Mouse (Mus musculus) neural tube, embryonic 10.5 days (tissue): Measurements from ENCODE around the gene Fbxw10.

Source experiments
- DNase-seq: peaks from one replicate; pipeline ENCODE4 v3.0.0-alpha.2; 2017; ENCODE audit warnings: low spot score; ENCODE audit errors: extremely low spot score

Fbxw10 gene

GRCm38 (mm10) chr11:62831906-62832305 lies 15.0 kb upstream of the Fbxw10 start:
- no peak for DNase-seq

- no peak for DNase-seq
These were observed 2.3 kb upstream of the Fbxw10 start for GRCm38 (mm10) chr11:62844562-62844961.

DNA sequence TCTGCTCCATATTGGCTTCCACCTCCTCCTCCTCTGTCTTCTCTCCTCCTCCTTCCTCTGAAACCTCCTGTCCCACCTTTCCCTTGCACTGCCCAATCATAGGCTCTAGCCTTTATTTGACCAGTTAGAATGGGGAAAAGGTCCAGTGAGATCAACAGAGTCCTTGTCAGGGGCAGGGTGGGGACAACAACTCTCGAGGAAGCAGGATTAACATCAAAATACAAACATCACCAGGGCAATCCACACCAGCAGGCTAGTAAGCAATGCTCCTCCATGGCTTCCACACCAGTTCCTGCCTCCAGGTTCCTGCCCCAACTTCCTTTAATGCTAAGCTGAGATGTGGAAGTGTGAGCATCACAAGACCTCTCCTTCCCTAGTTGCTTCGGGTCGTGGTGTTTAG lies 1.1 kb upstream of the Fbxw10 start:
- no peak for DNase-seq

DNA sequence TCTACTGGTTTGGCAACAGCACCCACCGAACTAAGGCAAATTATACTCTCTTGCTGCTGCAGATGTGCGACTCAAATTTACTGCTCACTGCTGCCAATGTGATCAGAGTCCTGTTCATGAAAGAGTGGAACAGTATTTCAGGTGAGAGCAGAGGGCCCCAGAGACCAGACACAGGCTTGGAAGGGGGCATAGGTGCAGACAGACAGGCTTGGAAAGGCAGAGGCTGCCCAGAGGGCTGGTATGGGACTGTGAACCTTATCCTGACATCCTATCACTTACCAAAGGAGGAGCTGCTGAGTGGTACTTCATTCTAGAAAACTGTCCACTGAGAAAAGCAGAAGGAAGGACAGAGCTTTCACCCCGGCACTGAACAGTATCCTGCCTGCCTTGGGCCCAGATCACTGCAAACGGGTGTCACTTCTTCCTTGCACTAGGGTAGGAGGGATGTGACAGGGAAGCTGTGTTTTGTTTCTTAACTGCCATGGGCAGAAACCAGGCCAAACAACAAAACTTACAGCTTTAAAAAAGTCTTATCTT lies 854 bp downstream of the Fbxw10 start:
- DNase-seq, result no peak

DNA sequence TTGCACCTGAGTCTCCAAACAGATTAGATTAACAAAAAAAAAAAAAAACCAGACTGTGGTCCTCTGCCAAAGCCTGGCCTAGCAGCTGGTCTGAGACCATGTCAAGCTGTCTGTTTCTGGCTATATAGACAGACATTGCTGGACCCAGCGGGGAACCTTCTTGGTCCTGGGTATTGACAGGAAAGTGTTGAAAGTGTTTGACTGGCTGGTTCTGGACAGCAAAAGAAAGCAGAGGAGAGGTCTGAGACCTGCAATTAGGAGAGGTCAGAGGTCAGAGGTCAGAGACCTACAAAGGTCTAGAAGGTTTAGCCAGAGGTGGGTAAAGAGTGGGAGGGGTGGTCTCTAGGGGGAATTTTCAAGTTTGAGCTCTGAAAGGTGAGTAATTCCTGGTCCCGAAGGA lies 1.4 kb downstream of the Fbxw10 start:
- peak; percentile 21 for DNase-seq

DNA sequence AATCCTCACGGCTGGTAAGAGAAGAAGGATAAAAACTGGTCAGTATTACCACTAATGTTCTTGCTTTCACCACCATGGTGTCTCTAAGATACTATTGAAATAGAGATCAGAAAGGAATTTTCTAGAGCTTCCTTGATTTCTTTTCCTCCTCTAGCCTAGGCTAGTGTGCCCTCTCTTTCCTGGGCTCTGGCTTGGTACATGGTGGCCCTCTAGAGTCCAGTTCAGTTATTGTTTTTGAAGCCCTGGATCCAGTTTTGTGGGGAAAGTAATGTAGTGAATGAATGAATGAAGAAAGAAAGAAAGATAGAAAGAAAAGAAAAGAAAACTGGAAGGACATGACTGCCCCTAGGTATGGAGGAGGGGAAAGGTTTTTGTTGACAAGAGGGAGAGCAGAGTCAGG lies 4.3 kb downstream of the Fbxw10 start:
- DNase-seq, result no peak

GRCm38 (mm10) chr11:62853334-62853733 lies 6.5 kb downstream of the Fbxw10 start:
- DNase-seq, result no peak

DNA sequence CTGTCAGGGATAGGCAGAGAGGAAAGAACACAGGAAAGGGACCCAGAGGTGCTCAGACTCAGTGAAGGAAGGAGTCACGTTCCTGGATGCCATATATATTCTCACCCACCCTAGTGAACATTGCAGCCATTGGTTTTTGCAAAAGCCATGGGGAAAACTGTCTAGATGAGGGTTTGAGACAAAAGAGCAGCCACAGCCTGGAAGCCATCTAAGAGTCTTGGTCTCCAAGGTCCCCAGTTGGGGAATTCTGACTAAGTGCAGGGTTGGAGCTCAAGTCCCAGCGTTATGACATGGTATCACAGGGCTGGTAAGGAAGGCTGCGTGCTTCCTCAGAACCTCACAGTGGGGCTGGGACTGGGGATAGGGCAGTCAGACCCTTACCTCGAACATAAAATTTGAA lies 18.7 kb downstream of the Fbxw10 start:
- DNase-seq, result no peak

DNA sequence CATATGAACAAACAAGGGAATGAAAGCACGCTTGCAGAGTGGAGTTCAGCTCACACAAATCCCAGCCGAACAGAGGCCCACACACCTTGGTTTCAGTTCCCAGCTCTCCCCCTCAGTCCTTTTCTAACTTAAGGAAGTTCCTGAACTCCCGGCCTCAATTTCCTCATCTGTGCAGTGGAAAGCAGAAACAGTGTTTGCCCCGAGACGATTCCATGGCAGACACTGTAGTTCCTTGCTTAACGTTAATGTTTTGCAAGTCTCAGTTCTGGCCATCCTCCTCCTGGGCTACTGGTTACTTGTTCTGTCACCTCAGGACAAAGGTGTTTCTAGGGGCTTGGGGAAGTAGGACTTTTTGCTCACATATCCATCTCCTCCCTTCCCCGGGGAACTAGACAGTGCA lies 19.8 kb downstream of the Fbxw10 start:
- no peak for DNase-seq

DNA sequence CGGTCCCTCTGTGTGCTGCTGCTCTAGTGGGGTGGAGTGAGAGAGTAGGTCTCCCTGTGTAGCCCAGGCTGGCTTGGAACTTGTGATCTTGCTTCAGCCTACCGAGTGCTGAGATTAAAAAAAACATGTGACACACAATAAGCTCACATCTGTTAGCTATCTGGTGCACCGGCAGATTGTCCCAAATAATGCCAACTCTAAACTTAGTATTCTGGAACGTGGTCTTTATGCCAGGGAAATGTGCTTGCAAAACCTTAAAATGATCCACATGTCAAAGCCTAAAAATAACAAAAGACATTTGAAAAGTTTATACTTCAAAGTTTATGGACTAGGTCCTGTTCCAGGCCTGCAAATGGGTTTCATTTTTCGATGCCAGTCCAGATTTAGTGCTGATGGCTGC lies 22.3 kb downstream of the Fbxw10 start:
- no peak for DNase-seq

DNA sequence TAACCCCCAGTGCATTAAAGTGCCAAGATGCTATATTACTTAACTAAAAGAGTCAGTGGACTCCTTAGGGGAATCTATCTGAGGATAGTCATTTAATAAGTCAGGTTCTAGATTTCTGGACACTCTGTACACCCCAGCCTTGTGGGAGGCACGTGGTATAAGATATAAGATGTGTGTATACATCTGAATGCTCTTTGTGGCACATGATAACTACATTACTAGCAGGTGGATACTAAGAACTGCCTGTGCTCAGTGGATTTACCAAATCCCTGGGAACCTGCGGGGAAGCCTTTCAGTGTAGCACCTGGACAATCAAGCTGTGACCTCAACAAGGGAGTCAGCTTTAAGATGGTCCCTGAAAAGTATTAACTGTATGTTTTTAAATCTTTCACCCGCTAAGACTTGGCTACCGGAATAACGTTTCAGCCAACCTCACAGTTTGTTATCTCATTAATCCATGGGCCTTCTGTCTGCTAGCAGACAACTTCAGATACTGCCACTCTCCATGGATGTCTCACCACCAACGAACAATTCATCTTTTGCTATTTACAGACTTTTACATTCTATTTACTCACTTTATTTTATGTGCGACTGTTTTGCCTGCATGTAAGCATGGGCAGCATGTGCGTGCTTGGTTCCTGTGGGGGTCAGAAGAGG lies 23.0 kb downstream of the Fbxw10 start:
- no peak for DNase-seq

DNA sequence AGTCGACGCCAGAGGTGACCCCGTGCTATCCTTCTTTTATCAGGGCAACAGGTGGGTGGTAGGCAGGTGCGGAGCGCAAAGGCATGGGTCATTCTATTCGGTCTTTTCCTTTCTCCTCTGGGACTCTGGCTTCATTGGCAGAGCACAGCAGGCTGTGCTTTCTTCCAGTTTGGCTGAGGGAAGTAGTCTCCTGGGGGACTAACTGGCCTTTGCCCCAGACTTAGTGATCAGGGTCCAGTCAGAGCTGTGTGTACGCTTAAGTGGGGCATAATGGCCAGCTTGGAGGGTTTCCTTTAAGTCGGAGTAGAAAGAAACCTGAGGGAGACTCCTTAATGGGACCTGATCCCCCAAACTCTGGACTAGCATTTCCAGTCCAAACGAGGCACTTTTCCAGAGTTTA lies 26.6 kb downstream of the Fbxw10 start:
- no peak for DNase-seq

GRCm38 (mm10) chr11:62875696-62876095 lies 28.8 kb downstream of the Fbxw10 start:
- no peak for DNase-seq

DNA sequence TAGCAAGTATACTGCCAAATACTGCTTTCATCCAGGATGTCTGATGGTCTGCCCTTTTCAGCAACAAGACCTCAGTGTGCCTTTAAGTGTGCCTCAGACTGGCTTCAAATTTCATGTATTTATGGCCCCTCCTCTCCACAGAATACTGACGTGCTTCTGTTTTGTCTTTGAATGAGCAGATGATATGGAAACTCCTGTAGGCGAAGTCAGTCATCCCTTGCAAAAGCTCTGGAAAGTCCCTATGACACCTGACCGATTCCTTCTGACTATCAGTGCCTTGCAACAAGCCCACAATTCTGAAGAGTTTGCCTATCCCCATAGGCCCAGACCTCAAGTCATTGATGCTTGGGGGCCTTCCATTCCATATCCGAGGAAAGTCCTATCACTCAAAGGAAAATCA lies 29.6 kb downstream of the Fbxw10 start:
- DNase-seq, result no peak

GRCm38 (mm10) chr11:62877391-62877790 lies 30.5 kb downstream of the Fbxw10 start:
- DNase-seq, result no peak

GRCm38 (mm10) chr11:62878728-62879127 lies 31.9 kb downstream of the Fbxw10 start:
- no peak for DNase-seq

- peak; percentile 99 for DNase-seq
These were observed 32.6 kb downstream of the Fbxw10 start, which contains the start of gene Tvp23b for GRCm38 (mm10) chr11:62879220-62880048. Gene Tvp23b, plus strand, starts transcription at chr11:62879455.

DNA sequence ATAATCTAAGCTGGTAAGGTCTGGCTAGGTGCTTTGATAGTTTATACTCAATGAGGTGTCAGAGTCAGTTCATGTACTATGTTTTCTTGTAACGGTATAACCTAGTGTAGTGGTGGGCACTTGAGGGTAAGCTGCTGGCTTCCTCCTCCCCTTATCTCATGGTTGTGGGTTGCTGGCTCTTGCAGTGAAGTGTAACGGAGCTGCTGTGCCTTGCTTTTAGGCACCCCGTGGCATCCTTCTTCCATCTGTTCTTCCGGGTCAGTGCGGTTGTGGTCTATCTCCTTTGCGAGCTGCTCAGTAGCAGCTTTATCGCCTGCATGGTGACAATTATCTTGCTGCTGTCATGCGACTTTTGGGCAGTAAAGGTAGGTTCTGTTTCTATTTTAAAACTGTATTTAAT lies 36.5 kb downstream of the Fbxw10 start:
- DNase-seq, result no peak

DNA sequence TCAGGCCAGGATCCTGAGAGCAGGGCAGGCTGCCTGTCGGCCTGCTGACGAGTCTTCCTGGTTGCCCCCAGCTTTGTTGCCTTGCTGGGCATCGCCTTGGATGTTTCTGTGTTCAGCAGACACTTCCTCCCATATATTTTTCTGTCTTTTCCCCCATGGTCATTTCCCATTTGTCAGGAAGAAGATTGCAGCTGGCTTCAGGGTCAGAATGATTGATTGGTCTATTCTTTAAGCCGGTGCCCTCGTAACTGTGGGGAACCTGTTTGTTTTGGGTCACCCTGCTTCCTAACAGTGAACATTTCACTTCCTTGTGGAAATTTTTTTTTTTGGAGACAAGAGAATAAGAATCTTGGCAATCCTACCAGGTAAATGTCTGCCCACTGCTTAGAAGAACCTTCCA lies 38.5 kb downstream of the Fbxw10 start:
- no peak for DNase-seq

GRCm38 (mm10) chr11:62890796-62891195 lies 43.9 kb downstream of the Fbxw10 start:
- DNase-seq, result no peak

DNA sequence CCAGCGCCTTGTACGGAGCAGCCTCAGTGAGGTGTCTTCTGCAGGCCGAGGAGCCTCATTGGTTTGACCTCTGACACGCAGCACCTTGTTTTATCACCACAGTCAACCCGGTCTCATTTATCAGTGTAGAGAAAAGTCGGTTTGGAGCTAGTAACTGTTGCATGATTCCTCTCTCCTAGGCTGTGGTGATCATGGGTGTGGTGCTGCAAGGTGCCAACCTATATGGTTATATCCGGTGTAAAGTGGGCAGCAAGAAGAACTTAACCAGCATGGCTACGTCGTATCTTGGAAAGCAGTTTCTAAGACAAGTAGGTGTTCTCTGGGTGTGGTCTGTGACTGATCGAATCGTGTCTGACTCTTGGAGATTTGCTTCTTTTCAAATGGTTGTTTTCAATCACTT lies 44.9 kb downstream of the Fbxw10 start:
- DNase-seq, result no peak

GRCm38 (mm10) chr11:62901699-62902323 lies 54.9 kb downstream of the Fbxw10 start:
- peak; percentile 35 for DNase-seq
